Mouse (Mus musculus) kidney, adult 2 months (tissue): ENCODE results near the gene Napepld.

Experiments used
- CTCF ChIP-seq: fragments of 200-500 bp; conservative IDR thresholded peaks from 2 replicates; pipeline ENCODE4 v1.5.1; 2011; ENCODE audit warnings: low read depth, mild to moderate bottlenecking, control low read depth, low read length, moderate library complexity, mixed read lengths; ENCODE audit not compliant: insufficient read depth, insufficient read length
- POLR2A ChIP-seq: fragments of 200-500 bp; IDR thresholded peaks from one replicate; pipeline ENCODE4 v1.6.1; 2011; ENCODE audit warnings: low read depth, low read length, control low read depth

DNA sequence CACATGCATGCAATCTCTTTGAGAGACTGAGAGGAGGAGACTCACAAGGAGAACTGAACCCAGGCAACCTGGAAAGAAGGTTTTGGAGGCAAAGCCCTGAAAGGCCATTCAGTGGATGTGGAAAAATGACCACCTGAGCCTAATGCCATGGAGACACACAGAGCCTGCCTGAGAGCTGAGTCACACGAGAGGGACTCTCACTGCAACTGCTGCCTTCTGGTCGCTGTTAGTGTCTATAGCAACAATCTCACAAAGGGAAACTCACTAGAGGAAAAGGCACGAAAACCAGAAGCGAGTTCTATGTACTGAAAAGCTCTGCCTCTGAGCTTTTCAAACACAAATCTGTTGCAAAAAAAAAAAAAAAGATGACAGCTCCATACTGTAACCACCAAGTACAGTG lies 14.2 kb downstream of the Napepld start:
- TF ChIP-seq CTCF (no peak), POLR2A (no peak)
